In genomic region chr2:113828943-113829882, GRCm38 (mm10) we compare ENCODE assay signal across 9 mouse cellular contexts. TPM values are rescaled to one million over a fixed set of nuclear protein-coding genes. Genes with fewer than 3 reads are reported as not detected.
A peak's percentile ranks its signal among the peaks of the same experiment; 100 is the strongest.
DNase-seq lines count a peak whose midpoint lies in the region; ATAC-seq and TF ChIP-seq lines count a peak whose summit lies in the region.
"Had no signal": no experiment of that assay in that cellular context is flagged by ENCODE, and none has a peak within 500 bp of the region (broad histone marks: within the 10 kb centered on the region; RNA-seq: fewer than 3 reads in every experiment).

Gene Scg5, minus strand, starts transcription at chr2:113829121.

- H3K4me1 ChIP-seq in embryonic facial prominence, embryonic 10.5 days, result peaks cover 30% of the 10 kb centered on the region
- 0 out of 2 replicates have a peak, but pooled peaks cover 7% of the 10 kb centered on the region for H3K4me1 ChIP-seq in heart, postnatal 0 days (ENCODE audit: control insufficient read depth, insufficient read depth)
- peaks cover 14% of the 10 kb centered on the region for H3K4me1 ChIP-seq in liver, embryonic 12.5 days
- peaks cover 44% of the 10 kb centered on the region for H3K4me1 ChIP-seq in neural tube, embryonic 13.5 days (replicated peaks)

- H3K4me2 ChIP-seq in heart, postnatal 0 days (ENCODE audit: low read depth, low read length), result peak within 1 kb of the TSS; percentile 61
- H3K4me2 ChIP-seq in liver, embryonic 12.5 days, result peak within 1 kb of the TSS; percentile 32
- H3K4me2 ChIP-seq in neural tube, embryonic 13.5 days, result peak within 1 kb of the TSS; percentile 69

- H3K27ac ChIP-seq in embryonic facial prominence, embryonic 10.5 days (replicated peaks), result peak within 1 kb of the TSS; percentile 79
- H3K27ac ChIP-seq in heart, postnatal 0 days (ENCODE audit: low read depth), result no peak within 1 kb of the TSS
- H3K27ac ChIP-seq in liver, embryonic 12.5 days, result no peak within 1 kb of the TSS
- peak within 1 kb of the TSS; percentile 95 for H3K27ac ChIP-seq in neural tube, embryonic 13.5 days (replicated peaks)

- whole genome bisulfite sequencing in embryonic facial prominence, embryonic 10.5 days, result 11% methylated on average over 23 of the region's 23 CpGs
- 12% methylated on average over 23 of the region's 23 CpGs for WGBS in heart, postnatal 0 days
- 30% methylated on average over 23 of the region's 23 CpGs for WGBS in liver, embryonic 12.5 days (ENCODE audit: insufficient replicate concordance)
- 10% methylated on average over 23 of the region's 23 CpGs for WGBS in neural tube, embryonic 13.5 days

- TF ChIP-seq EP300 in heart, postnatal 0 days (IDR thresholded peaks at IDR 0.05; ENCODE audit: low read depth), result no peak

- H3K9ac ChIP-seq in heart, postnatal 0 days (replicated peaks; ENCODE audit: low read depth, low read length), result no peak within 1 kb of the TSS
- no peak within 1 kb of the TSS for H3K9ac ChIP-seq in liver, embryonic 12.5 days
- peak within 1 kb of the TSS; percentile 82 for H3K9ac ChIP-seq in neural tube, embryonic 13.5 days

- H3K4me3 ChIP-seq in embryonic facial prominence, embryonic 10.5 days, result peak within 1 kb of the TSS; percentile 56
- H3K4me3 ChIP-seq in heart, postnatal 0 days (ENCODE audit: low read depth, low read length), result peak within 1 kb of the TSS; percentile 16
- H3K4me3 ChIP-seq in liver, embryonic 12.5 days, result no peak within 1 kb of the TSS
- peak within 1 kb of the TSS; percentile 54 for H3K4me3 ChIP-seq in neural tube, embryonic 13.5 days

- ATAC-seq in heart, postnatal 0 days (ENCODE audit: insufficient read depth, low read depth), result peak; percentile 87
- peak; percentile 32; the same call in 1 of the 2 replicates for ATAC-seq in liver, embryonic 12.5 days
- peak; percentile 96 for ATAC-seq in neural tube, embryonic 13.5 days (ENCODE audit: low read depth)
- ATAC-seq: Patski had no signal

- TF ChIP-seq CTCF in heart, postnatal 0 days (IDR thresholded peaks at IDR 0.05; ENCODE audit: low read depth), result no peak

- H3K9me3 ChIP-seq in embryonic facial prominence, embryonic 10.5 days, result no peaks in the 10 kb centered on the region
- no peaks in the 10 kb centered on the region for H3K9me3 ChIP-seq in heart, postnatal 0 days (replicated peaks; ENCODE audit: control insufficient read depth, low read length)
- 0 out of 2 replicates have a peak, but pooled peaks cover 10% of the 10 kb centered on the region for H3K9me3 ChIP-seq in liver, embryonic 12.5 days (replicated peaks)
- H3K9me3 ChIP-seq in neural tube, embryonic 13.5 days, result no peaks in the 10 kb centered on the region

- peaks cover 32% of the 10 kb centered on the region for H3K36me3 ChIP-seq in embryonic facial prominence, embryonic 10.5 days (replicated peaks)
- peaks cover 25% of the 10 kb centered on the region for H3K36me3 ChIP-seq in heart, postnatal 0 days (replicated peaks; ENCODE audit: control insufficient read depth, insufficient read depth, low read length)
- peaks cover 35% of the 10 kb centered on the region for H3K36me3 ChIP-seq in liver, embryonic 12.5 days
- peaks cover 18% of the 10 kb centered on the region for H3K36me3 ChIP-seq in neural tube, embryonic 13.5 days

- H3K27me3 ChIP-seq in embryonic facial prominence, embryonic 10.5 days (replicated peaks; ENCODE audit: low read depth, poor library complexity, severe bottlenecking), result no peaks in the 10 kb centered on the region
- no peaks in the 10 kb centered on the region for H3K27me3 ChIP-seq in heart, postnatal 0 days (ENCODE audit: control insufficient read depth, insufficient read depth, low read length)
- no peaks in the 10 kb centered on the region for H3K27me3 ChIP-seq in liver, embryonic 12.5 days (replicated peaks)
- no peaks in the 10 kb centered on the region for H3K27me3 ChIP-seq in neural tube, embryonic 13.5 days
- H3K27me3 ChIP-seq: Patski had no signal

- peak; percentile 45 for DNase-seq in urinary bladder, postnatal 14 days (ENCODE audit: low spot score)
- no peak for DNase-seq in urinary bladder, adult 2 months (ENCODE audit: low spot score)
- peak; percentile 87 for DNase-seq in embryonic facial prominence, embryonic 10.5 days (ENCODE audit: low spot score)
- peak; percentile 43 for DNase-seq in heart, postnatal 0 days (ENCODE audit: low spot score)
- peak; percentile 73 to 88 for DNase-seq in kidney, postnatal 25 days
- DNase-seq in yolk sac, embryonic 10.5 days (ENCODE audit: low spot score), result peak; percentile 83

RNA-seq across cellular contexts. Expression of gene Scg5, which starts in this region (rescaled TPM):
- 1.1 and 1.2 TPM in 2 replicates for polyA plus RNA-seq in urinary bladder, adult 2 months (2012; rRNA removed)
- 6.0 and 8.6 TPM in 2 replicates for polyA plus RNA-seq in embryonic facial prominence, embryonic 10.5 days (2016; fragmentation: Nextera tagmentation; extraction: Ambion mirVana)
- total RNA-seq in heart, postnatal 0 days (2014; rRNA removed; ENCODE audit: low replicate concordance), result 3.4 and 5.0 TPM in 2 replicates
- 1.1 and 1.2 TPM in 2 replicates for polyA plus RNA-seq in heart, postnatal 0 days (2015; fragmentation: Nextera tagmentation; extraction: Ambion mirVana)
- not detected in 2 replicates for polyA plus RNA-seq in liver, embryonic 12.5 days (2016; fragmentation: Nextera tagmentation; extraction: Ambion mirVana)
- polyA plus RNA-seq in neural tube, embryonic 13.5 days (2015; fragmentation: Nextera tagmentation; extraction: Ambion mirVana), result 164 and 197 TPM in 2 replicates

Comparison
In these comparisons a context has a peak if more than half of its experiments do, and no peak if none do; other contexts are left out.
1. RNA of gene Scg5 (polyA plus RNA-seq): 164 to 197 TPM in neural tube, embryonic 13.5 days; 6.0 to 8.6 TPM in embryonic facial prominence, embryonic 10.5 days, 1.1 to 1.2 TPM in heart, postnatal 0 days, 1.1 to 1.2 TPM in urinary bladder, adult 2 months and not detected in liver, embryonic 12.5 days; every median in the first group is over 10 times any median in the second.
2. Peak in ATAC-seq and H3K4me2 ChIP-seq in liver, embryonic 12.5 days; RNA of the gene not detected or under 1 TPM.
3. H3K27ac ChIP-seq: peak in embryonic facial prominence, embryonic 10.5 days (single experiment) and neural tube, embryonic 13.5 days (single experiment); none in heart, postnatal 0 days (single experiment) and liver, embryonic 12.5 days (single experiment).
4. ATAC-seq: peak in every context shown above with its lines; median percentile 96 in neural tube, embryonic 13.5 days; 87 in heart, postnatal 0 days; 32 in liver, embryonic 12.5 days.
5. Peak in every context shown above with its lines, with median percentiles within 50 percentile points of each other: H3K4me2 ChIP-seq.